Mouse (Mus musculus): ENCODE data around the gene Sh2b2. TPM values are rescaled to one million over a fixed set of nuclear protein-coding genes. Genes with fewer than 3 reads are reported as not detected.

Sh2b2 gene
- polyA plus RNA-seq, 1 experiment from 2014 or later, result 10.2 TPM

DNA sequence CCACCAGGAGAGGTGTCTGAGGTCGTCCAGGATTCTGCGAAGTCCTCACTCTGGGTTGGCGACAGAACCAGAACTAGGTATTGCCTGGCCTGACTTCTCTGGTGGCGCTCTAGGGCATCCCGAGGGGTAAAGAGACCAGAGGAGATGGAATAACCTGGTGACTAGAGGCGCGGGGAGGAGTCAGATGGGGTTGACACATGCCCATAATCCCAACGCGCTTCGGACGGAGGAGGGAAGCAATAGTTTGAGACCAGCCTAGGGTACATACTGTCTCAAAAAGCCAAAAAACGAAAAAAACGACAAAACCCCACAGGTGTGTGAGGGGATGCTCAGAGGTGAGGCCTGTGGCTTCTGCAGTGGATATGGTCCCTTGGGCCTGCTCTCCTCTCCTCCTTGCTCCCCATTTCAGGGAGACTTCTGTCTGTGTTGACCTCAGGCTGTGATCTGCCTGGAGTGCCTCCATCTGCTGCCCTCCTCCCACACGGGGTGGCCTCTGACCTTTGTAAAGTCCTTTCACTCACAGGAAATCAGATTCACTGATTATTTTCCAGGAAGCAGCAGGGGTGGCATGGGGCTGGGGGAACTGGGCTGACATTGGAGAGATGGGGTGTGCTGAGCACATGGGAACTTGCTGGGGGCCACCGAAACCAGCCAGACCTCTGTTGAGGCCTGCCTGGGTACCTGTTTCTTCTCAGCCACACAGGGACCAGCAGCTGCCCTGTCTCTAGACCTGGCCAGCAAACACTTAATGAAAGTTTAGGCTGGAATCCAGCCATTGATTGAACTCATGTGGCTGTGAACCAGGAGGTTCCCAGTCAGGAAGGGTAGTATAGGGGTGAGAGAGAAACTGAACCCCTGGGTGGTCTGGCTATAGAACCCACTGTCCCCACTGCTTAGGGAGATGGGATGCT is 560 bp downstream of the Sh2b2 start:
- Histone ChIP-seq H3K9ac (ENCODE audit: low read length) (peak overlapping the region; percentile 62), H3K4me2 (ENCODE audit: low read depth, severe bottlenecking) (peak overlapping the region; percentile 95), H3K4me3 (ENCODE audit: low read depth, low read length) (peak overlapping the region; percentile 75; the same call in 1 of the 2 replicates), H3K4me1 (ENCODE audit: control insufficient read depth, insufficient read depth, low read length) (peaks cover 16% of the 10 kb centered on the region), H3K27ac (replicated peaks; ENCODE audit: low read depth, low read length) (no peak overlapping the region), H3K27me3 (ENCODE audit: control insufficient read depth, insufficient read depth, low read length) (no peaks in the 10 kb centered on the region), H3K9me3 (ENCODE audit: control insufficient read depth, low read length) (no peaks in the 10 kb centered on the region), H3K36me3 (ENCODE audit: control insufficient read depth, insufficient read depth, low read length) (no peaks in the 10 kb centered on the region)
- WGBS, result 11% methylated on average over 15 of the region's 15 CpGs
- 0 out of 2 replicates have a peak, but pooled peaks have one; percentile 11 for ATAC-seq (ENCODE audit: insufficient number of reproducible peaks, low FRiP score, low TSS enrichment, low read depth)
- no peak for DNase-seq (ENCODE audit: low spot score)

DNA sequence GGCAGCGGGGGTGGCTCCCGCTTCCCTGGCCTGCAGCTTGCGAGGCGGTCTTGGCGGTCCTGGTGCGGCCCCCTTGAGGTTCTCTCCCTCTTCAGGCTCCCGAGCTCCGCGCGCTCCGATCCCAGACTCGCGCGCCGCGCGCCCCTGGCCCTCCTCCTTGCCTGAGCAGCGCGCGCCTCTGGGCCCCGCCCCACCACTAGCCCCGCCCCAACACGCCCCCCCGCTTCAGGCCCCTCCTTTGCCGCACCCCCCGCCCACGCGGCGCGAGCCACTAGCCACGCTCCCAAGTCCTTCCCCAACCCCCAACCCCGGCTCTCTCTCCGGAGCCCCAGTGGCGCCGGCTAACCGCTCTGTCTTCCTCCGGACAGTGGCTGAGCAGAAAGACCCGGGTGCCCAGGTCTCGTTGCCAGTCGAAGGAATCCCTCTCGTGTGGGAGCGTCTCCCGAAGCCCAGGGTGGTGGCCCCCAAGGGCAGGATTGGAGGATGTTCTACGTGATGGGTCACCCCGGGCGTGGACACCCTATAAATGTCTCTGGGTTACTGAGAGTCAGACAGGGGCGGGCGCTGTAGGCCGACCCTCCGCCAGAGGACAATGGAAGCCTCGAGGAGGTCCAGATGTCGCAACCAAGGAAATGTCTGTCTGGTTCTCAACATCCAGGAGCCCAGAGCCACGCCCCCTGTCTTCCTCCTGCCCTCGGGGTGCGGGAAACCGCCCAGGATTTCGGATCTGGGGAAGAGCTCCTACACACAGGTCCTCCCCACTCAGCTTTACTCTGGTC is 1.4 kb downstream of the Sh2b2 start:
- Histone ChIP-seq H3K4me1 (ENCODE audit: control insufficient read depth, insufficient read depth, low read length) (peaks cover 21% of the 10 kb centered on the region), H3K4me2 (ENCODE audit: low read depth, severe bottlenecking) (peak overlapping the region; percentile 95), H3K9ac (ENCODE audit: low read length) (peak overlapping the region; percentile 85), H3K4me3 (ENCODE audit: low read depth, low read length) (peak overlapping the region; percentile 75), H3K36me3 (ENCODE audit: control insufficient read depth, insufficient read depth, low read length) (no peaks in the 10 kb centered on the region), H3K27me3 (ENCODE audit: control insufficient read depth, insufficient read depth, low read length) (no peaks in the 10 kb centered on the region), H3K27ac (replicated peaks; ENCODE audit: low read depth, low read length) (0 out of 2 replicates have a peak overlapping the region, but pooled peaks have one; percentile 52), H3K9me3 (ENCODE audit: control insufficient read depth, low read length) (no peaks in the 10 kb centered on the region)
- ATAC-seq (ENCODE audit: insufficient number of reproducible peaks, low FRiP score, low TSS enrichment, low read depth) (peak; percentile 71), DNase-seq (ENCODE audit: low spot score) (peak; percentile 90)
- under 1% methylated on average over 47 of the region's 57 CpGs for WGBS

DNA sequence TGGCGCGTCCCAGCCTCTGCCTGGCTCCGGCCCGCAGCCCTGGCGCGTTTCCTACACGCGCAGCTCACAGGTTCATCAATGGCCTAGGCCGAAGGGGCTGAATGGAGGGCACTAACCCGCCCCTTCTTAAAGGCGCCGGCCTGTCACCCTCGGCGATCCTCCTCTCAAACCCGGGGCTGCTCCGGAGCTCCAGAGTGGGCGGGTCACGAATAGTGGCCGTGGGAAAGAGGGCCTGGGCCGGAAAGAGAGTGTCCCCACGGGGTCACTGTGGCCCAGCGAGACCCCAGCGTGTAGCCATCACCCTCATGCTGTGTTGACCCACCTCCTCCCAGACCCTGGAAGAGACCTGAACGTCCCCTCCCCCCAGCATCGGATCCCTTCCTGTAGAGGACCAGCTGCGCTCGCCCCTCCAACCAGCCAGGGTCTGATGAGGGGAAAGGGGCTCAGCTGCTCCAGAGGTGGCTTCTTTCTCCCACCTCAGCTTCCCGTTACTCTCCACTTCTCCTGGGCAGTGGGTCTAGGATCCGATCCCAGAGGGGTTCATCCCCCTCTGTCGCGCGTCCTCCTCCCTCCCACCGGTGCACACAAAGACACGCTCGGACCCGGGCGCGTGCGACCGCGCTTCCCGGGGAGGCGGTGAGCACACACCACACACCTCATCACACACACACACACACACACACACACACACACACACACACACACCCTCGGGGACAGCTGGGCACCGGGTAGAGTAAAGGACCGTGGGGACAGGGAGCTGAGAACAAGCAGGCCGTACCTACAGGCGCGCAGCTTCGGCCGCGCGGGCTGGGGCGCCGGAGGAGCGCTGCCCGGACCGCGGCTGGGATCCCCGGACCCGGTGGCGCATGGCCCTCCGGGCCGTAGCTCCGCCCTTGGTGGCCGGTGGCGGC is 2.2 kb downstream of the Sh2b2 start:
- no peaks in the 10 kb centered on the region for H3K36me3 ChIP-seq (ENCODE audit: control insufficient read depth, insufficient read depth, low read length)
- no peak overlapping the region for H3K27ac ChIP-seq (replicated peaks; ENCODE audit: low read depth, low read length)
- H3K27me3 ChIP-seq (ENCODE audit: control insufficient read depth, insufficient read depth, low read length), result no peaks in the 10 kb centered on the region
- peak overlapping the region; percentile 85 for H3K9ac ChIP-seq (ENCODE audit: low read length)
- peak overlapping the region; percentile 75 for H3K4me3 ChIP-seq (ENCODE audit: low read depth, low read length)
- ATAC-seq (ENCODE audit: insufficient number of reproducible peaks, low FRiP score, low TSS enrichment, low read depth) (peak; percentile 19), DNase-seq (ENCODE audit: low spot score) (peak; percentile 75)
- peaks cover 21% of the 10 kb centered on the region for H3K4me1 ChIP-seq (ENCODE audit: control insufficient read depth, insufficient read depth, low read length)
- no peaks in the 10 kb centered on the region for H3K9me3 ChIP-seq (ENCODE audit: control insufficient read depth, low read length)
- H3K4me2 ChIP-seq (ENCODE audit: low read depth, severe bottlenecking), result peak overlapping the region; percentile 95
- under 1% methylated on average over 61 of the region's 67 CpGs for WGBS

DNA sequence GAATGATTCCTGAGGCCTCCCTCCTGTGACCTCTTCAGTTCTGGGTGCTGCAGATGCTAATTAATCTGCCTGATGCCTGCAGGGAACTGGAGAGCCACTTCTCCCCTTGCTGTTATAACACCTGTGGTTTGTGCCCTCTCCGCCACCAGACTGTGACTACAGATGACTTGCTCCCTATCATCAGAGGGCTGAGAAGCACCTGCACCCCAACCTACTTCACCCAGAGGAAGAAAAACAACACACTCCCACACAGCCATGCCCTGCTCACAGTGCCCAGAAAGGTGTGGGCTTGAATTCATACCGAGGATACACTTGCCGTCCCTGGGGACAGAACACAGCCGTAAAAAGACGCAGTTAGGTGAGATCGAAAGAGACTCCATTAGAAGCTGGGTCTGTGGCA is 5.2 kb downstream of the Sh2b2 start:
- Histone ChIP-seq H3K27me3 (ENCODE audit: control insufficient read depth, insufficient read depth, low read length) (no peaks in the 10 kb centered on the region), H3K4me1 (ENCODE audit: control insufficient read depth, insufficient read depth, low read length) (peaks cover 23% of the 10 kb centered on the region), H3K36me3 (ENCODE audit: control insufficient read depth, insufficient read depth, low read length) (no peaks in the 10 kb centered on the region), H3K4me2 (ENCODE audit: low read depth, severe bottlenecking) (no peak overlapping the region), H3K9me3 (ENCODE audit: control insufficient read depth, low read length) (no peaks in the 10 kb centered on the region), H3K27ac (replicated peaks; ENCODE audit: low read depth, low read length) (no peak overlapping the region), H3K4me3 (ENCODE audit: low read depth, low read length) (no peak overlapping the region), H3K9ac (ENCODE audit: low read length) (no peak overlapping the region)
- DNase-seq (ENCODE audit: low spot score), result no peak
- no peak for ATAC-seq (ENCODE audit: insufficient number of reproducible peaks, low FRiP score, low TSS enrichment, low read depth)
- 77% methylated on average over 6 of the region's 6 CpGs for WGBS

DNA sequence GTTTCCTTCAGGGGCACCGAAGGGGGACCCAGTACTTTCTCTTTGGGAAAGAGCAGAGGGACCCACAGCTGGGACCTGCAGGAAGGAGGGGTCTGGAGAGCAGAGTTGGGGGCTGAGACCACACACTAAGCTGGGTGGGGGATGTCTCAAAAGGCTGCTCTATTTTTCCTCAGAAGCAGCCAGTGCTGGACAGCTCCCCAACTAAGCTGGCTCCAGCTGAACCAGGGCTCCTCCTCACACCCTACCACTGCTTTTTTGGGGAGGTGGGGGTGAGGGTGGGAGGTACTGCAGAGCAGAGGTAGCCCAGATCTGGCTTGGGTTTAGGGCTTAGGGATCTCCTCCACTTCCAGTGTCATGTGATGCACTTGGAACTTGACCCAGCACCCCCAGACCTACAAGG is 6.0 kb downstream of the Sh2b2 start:
- Histone ChIP-seq H3K9me3 (ENCODE audit: control insufficient read depth, low read length) (no peaks in the 10 kb centered on the region), H3K27me3 (ENCODE audit: control insufficient read depth, insufficient read depth, low read length) (no peaks in the 10 kb centered on the region), H3K4me3 (ENCODE audit: low read depth, low read length) (no peak overlapping the region), H3K36me3 (ENCODE audit: control insufficient read depth, insufficient read depth, low read length) (no peaks in the 10 kb centered on the region), H3K27ac (replicated peaks; ENCODE audit: low read depth, low read length) (no peak overlapping the region), H3K4me2 (ENCODE audit: low read depth, severe bottlenecking) (no peak overlapping the region), H3K9ac (ENCODE audit: low read length) (no peak overlapping the region), H3K4me1 (ENCODE audit: control insufficient read depth, insufficient read depth, low read length) (peaks cover 17% of the 10 kb centered on the region; the same call in 1 of the 2 replicates)
- 68% methylated on average over 1 of the region's 1 CpGs for whole genome bisulfite sequencing
- DNase-seq (ENCODE audit: low spot score) (no peak), ATAC-seq (ENCODE audit: insufficient number of reproducible peaks, low FRiP score, low TSS enrichment, low read depth) (no peak)

DNA sequence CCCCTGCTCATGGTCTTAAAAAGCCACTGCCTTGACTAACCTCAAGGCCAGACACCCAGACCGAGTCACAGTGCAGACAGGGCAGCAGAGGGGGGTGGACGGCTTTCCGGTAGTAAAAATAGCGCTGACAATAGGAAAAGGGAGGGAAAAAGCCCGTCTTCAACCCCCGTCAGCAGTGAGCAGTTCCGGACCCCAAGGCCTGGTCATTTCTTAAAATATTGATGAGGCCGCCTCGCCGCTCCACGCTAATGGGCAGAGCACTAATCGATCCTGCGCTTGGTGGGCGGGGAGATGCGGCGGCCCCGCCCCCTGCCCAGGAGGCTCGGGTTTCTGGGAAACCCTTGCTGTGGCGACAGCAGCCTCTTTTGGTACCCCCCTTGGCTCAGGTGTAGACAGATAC is 8.7 kb downstream of the Sh2b2 start:
- H3K4me2 ChIP-seq (ENCODE audit: low read depth, severe bottlenecking), result peak overlapping the region; percentile 34
- WGBS, result under 1% methylated on average over 19 of the region's 19 CpGs
- H3K4me3 ChIP-seq (ENCODE audit: low read depth, low read length), result peak overlapping the region; percentile 7; the same call in 1 of the 2 replicates
- no peaks in the 10 kb centered on the region for H3K36me3 ChIP-seq (ENCODE audit: control insufficient read depth, insufficient read depth, low read length)
- DNase-seq (ENCODE audit: low spot score), result peak; percentile 53
- no peak overlapping the region for H3K27ac ChIP-seq (replicated peaks; ENCODE audit: low read depth, low read length)
- 0 out of 2 replicates have a peak, but pooled peaks cover 4% of the 10 kb centered on the region for H3K27me3 ChIP-seq (ENCODE audit: control insufficient read depth, insufficient read depth, low read length)
- no peak overlapping the region for H3K9ac ChIP-seq (ENCODE audit: low read length)
- ATAC-seq (ENCODE audit: insufficient number of reproducible peaks, low FRiP score, low TSS enrichment, low read depth), result no peak
- H3K9me3 ChIP-seq (ENCODE audit: control insufficient read depth, low read length), result no peaks in the 10 kb centered on the region
- H3K4me1 ChIP-seq (ENCODE audit: control insufficient read depth, insufficient read depth, low read length), result 0 out of 2 replicates have a peak, but pooled peaks cover 9% of the 10 kb centered on the region

DNA sequence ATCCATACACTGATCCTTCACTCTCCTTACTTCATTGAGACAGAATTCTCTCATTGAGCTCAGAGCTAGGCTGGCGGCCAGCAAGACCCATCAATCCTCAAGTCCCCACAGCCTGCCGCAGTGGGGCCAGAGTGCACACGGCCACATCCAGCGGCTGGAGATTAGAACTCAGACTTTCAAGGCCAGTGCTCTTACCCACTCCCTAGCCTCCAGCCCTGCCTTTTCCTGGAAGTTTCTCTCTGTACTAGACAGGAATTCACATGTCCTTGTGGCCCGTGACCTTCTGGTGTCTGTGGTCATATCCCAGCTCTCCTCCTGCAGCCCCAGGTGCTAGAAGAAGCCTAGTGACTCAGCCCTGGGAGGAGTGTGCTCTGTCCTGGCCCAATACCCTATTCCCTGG is 9.7 kb downstream of the Sh2b2 start:
- no peak for ATAC-seq (ENCODE audit: insufficient number of reproducible peaks, low FRiP score, low TSS enrichment, low read depth)
- H3K27me3 ChIP-seq (ENCODE audit: control insufficient read depth, insufficient read depth, low read length), result 0 out of 2 replicates have a peak, but pooled peaks cover 4% of the 10 kb centered on the region
- 77% methylated on average over 5 of the region's 5 CpGs for WGBS
- no peak overlapping the region for H3K4me3 ChIP-seq (ENCODE audit: low read depth, low read length)
- H3K9me3 ChIP-seq (ENCODE audit: control insufficient read depth, low read length), result no peaks in the 10 kb centered on the region
- H3K4me1 ChIP-seq (ENCODE audit: control insufficient read depth, insufficient read depth, low read length), result 0 out of 2 replicates have a peak, but pooled peaks cover 9% of the 10 kb centered on the region
- DNase-seq (ENCODE audit: low spot score), result no peak
- no peak overlapping the region for H3K4me2 ChIP-seq (ENCODE audit: low read depth, severe bottlenecking)
- H3K9ac ChIP-seq (ENCODE audit: low read length), result no peak overlapping the region
- H3K36me3 ChIP-seq (ENCODE audit: control insufficient read depth, insufficient read depth, low read length), result no peaks in the 10 kb centered on the region; the same call in 1 of the 2 replicates
- no peak overlapping the region for H3K27ac ChIP-seq (replicated peaks; ENCODE audit: low read depth, low read length)
